Mouse (Mus musculus) gastrocnemius, adult 8-10 months (tissue): ENCODE data around the gene Ttc17. TPM values are rescaled to one million over a fixed set of nuclear protein-coding genes. Genes with fewer than 3 reads are reported as not detected.
A peak's percentile ranks its signal among the peaks of the same experiment; 100 is the strongest.

Experiments used
- DNase-seq, 2 experiments: peaks; one replicate each; pipeline ENCODE4 v3.0.0; 2022; ENCODE audit warnings: low spot score in 2 of 2
- total RNA-seq, 4 experiments: library from RNA; stranded (reverse); gene quantifications; 2 replicates each; pipeline ENCODE4 v1.2.4; 2022

Ttc17 gene
- total RNA-seq, 4 experiments from 2014 or later: 22.5 to 24.5 (median 23.8) TPM

- no peak for DNase-seq
Observed at GRCm38 (mm10) chr2:94381057-94381647, 25.3 kb downstream of the Ttc17 start.

GRCm38 (mm10) chr2:94378678-94379077, 27.8 kb downstream of the Ttc17 start:
- no peak for DNase-seq

DNA sequence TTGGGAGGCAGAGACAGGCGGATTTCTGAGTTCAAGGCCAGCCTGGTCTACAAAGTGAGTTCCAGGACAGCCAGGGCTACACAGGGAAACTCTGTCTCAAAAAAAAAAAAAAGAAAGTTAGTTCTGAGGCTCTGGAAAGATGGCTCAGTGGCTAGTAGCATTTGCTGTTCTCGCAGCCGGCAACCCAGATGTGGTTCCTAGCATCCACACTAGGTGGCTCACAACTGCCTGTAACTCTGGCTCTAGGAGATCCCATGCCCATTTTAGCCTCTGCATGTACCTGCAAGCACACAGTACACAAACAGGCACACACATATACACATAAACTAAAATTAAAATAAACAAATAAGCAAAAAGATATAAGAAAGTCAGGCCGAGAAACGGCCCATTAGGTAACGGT, 35.4 kb downstream of the Ttc17 start:
- DNase-seq: no peak

DNA sequence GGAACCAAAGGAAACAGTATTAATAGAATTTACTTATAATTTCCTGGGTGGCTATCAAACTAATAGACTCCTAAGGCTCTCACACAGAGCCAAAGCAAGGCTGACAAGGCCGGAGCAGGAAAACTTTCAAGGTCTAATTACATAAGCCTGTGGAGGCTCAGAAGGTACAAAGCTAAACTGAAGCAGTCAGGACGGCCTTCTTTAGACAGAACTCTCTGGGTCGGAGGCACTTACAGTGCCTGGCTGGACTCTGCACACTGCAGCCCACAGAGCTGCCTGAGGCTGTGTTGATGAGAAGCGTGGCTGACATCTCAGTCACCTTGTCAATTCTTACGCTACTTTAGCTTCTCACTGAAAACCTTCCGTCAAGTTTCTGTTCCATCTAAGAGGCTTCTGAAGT, 42.7 kb downstream of the Ttc17 start:
- no peak for DNase-seq

GRCm38 (mm10) chr2:94360398-94360973, 46.0 kb downstream of the Ttc17 start:
- DNase-seq: no peak

DNA sequence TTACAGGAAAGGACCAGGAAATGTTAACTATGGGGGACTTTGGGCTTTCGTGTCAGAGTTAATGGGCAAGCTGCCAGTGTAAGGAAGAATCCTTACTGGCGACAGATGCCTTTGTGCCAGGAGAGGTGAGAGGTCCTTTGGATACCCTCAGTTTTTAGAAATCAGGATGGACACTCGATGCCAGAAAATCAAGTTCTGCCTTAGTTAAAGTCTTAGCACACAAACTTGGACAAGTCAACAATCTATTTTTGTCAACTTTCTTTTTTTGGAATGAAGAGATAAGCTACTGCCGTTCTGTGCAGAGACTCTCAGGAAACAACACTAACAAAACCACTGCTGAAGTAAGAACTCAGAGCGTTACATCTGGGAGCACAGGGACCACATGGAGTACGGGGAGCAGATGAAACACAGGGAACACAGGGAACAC, 58.3 kb downstream of the Ttc17 start:
- no peak for DNase-seq

- no peak for DNase-seq
Observed at GRCm38 (mm10) chr2:94346746-94347145, 59.7 kb downstream of the Ttc17 start.

GRCm38 (mm10) chr2:94344624-94345023, 61.9 kb downstream of the Ttc17 start:
- no peak for DNase-seq

DNA sequence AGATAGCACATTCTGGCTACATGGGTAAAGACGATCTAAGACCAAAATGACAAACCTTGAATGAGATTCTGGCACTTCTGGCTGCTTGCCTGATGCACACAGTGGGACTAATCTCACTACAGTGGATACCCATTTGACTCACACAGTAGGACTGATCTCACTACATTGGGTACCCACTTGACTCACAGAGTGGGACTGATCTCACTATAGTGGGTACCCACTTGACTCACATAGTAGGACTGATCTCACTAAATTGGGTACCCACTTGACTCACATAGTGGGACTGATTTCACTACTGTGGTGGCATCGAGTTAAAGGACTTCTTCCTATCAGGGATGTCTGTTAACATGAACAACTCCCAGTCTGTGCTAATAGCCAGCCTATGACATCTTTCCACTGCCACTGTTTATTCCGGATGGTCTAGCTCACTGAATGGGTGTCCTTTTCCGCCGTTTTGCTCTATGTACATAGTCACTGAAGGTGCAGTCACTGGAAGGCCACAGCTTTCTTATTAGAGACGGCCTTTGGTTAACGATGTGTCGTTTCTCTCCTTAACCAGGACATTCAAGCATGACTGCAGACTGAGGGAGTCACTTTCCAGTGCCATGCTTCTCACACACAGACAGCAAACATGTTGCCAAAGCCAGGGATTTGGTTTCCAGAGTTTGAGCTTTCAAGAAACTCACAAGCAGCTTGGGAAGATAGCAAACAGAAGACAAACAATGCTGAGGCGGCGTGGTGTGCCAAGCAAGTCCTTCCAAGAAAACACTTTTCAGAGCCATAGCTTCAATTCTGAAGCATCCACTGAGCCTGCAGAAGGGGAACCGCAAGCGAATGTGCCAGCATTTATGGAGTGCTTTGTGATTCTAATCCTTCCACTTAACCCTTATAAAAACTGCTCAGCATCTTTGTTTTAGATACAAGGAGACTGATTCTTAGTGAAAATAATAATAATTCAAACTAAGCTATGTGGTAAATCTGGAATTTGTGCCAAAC, 62.9 kb downstream of the Ttc17 start:
- DNase-seq: no peak

DNA sequence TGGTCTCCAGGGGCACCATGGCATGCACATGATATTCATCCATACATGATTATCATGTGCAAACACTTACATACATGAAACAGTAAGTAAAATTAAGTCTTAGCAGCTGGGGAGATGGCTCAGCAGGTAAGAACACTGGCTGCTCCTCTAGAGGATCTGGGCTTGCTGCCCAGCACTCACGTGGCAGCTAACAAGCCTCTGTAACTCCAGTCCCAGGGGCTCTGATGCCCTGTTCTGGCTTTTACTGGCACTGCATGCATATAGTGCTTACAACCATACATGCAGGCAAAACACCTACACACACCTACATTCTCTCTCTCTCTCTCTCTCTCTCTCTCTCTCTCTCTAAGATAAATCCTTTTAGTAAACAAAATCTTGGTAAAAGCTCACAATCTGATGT, 65.7 kb downstream of the Ttc17 start:
- DNase-seq: no peak

- no peak for DNase-seq
Observed at GRCm38 (mm10) chr2:94339495-94339894, 67.0 kb downstream of the Ttc17 start.

DNA sequence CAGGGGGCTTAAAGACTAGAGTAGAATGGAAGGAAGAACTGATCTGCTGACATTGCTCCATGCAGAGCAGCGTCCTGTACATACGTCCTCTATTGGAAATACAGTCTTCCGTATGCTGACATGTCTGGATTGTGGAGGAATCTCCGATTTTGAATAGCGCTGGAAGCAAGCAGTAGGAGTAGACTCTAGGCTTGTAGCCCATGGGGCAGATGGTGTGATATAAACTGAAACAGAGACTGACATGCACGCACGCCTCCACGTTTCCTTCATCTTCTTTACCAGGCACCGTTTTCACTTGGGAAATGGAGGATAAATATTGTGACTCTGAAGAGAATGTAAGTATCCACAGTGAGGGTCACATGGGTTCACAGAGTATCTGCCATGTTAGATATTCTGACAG, 70.2 kb downstream of the Ttc17 start:
- DNase-seq: no peak

- no peak for DNase-seq
Observed at GRCm38 (mm10) chr2:94334742-94335046, 71.8 kb downstream of the Ttc17 start.

- DNase-seq: peak in 1 of 2 experiments; percentile 9
Observed at GRCm38 (mm10) chr2:94333841-94334741, 72.4 kb downstream of the Ttc17 start.

DNA sequence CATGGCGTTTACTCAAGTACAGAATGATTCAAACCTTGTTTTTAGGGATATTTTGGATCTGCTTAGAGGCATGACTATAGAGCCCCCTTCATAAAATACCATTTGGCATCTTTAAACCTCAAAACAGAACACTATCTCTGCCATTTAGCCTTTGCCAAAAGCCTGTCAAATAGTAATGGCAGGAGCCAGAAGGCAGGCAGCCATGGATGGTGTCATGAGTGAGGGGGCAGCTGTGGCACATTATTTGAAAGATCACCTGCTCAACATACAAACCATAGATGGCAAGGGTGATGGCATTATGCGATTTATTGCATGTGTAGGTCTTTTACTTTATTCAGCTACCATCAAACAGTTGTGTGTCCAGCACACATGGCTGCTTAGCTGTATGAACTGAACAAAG, 73.4 kb downstream of the Ttc17 start:
- DNase-seq: no peak

DNA sequence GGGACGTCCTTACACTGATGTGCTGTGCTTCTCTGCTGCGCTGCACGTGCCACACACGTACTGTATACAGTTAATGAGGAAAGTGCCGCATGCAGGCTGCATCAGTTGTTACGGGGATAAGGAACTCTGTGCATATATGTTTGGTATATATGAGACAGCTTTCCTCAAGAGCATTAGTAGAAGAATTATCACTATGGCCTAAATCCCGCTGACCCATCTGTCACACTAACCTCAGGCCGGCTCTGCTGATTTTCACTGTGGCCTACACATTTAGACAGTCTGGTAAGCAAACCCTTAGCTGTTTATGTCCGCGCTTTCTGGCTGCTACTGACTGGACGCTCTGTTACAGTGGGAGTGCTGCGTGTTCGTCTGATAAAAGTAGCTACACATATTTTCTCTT, 77.2 kb downstream of the Ttc17 start:
- DNase-seq: no peak

- no peak for DNase-seq
Observed at GRCm38 (mm10) chr2:94327836-94328235, 78.7 kb downstream of the Ttc17 start.

DNA sequence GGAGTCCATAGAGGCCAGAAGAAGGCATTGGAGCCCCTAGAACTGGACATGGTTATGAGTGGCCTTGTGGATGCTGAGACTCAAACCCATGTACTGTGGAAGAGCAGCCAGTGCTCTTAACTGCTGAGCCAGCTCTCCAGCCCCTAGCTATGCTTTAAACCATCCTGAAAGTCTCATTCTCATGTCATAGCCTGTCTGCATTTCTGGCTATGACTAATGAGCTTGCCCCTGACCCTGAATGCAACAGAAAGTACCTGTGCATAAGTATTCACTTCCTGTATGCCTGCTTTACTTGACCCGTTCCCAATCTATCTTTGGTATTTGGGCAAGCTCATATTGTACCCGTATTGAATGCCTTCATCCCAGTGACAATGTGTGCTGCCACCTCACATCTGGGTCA, 86.7 kb downstream of the Ttc17 start:
- DNase-seq: no peak

DNA sequence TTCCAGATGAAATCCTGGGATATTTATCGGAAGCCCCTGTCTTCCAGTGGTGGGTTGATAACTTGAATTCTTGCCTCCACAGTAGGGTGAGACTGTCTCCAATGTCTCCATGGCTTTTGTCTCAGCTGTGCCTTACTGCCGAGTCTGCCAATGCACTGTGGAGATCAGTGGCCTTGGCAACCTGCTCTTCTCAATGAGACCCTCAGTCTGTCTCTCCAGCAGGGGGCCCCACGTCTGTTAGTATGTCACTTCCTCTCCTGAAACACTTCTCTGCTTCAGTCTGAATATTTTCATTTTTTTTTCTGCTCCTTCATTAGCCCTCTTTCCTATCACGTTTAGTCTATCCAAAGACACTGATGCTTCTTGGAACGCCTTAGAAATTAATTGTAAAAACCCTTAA, 90.0 kb downstream of the Ttc17 start:
- no peak for DNase-seq

DNA sequence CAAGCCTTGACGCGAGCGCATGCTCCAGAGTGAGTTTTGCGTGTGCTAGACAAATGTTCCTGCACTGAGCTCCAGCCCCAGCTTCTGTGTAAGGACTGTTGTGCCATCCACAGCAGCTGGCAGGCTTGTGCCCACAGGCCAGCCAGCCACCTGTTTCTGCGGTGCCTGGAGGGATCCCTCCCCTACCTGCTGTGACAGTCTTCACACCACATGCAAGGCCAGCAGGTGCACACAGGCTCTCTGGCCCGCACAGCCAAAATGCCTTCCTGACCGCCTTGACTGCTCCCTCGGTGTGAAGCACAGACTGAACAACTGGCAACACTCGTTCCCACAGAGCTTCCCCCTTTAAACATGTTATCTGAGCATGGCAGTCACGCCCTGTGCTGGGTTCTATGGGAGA, 102.5 kb downstream of the Ttc17 start:
- DNase-seq: no peak

- DNase-seq: no peak
Observed at GRCm38 (mm10) chr2:94302393-94302792, 104.1 kb downstream of the Ttc17 start.

- no peak for DNase-seq
Observed at GRCm38 (mm10) chr2:94301749-94302148, 104.7 kb downstream of the Ttc17 start.
